Mouse (Mus musculus) myocyte (in vitro differentiated cells): Measurements from ENCODE around the gene Myh2. TPM values are rescaled to one million over a fixed set of nuclear protein-coding genes. Genes with fewer than 3 reads are reported as not detected.

Source experiments
- H3K27me3 ChIP-seq: one replicate; pipeline ENCODE4 v1.6.1; 2011; ENCODE audit not compliant: control insufficient read depth, insufficient read depth, insufficient read length
- H3K36me3 ChIP-seq: one replicate; pipeline ENCODE4 v1.6.1; 2011; ENCODE audit not compliant: control insufficient read depth, insufficient read depth
- H3K4me2 ChIP-seq: one replicate; pipeline ENCODE4 v1.6.1; 2011; ENCODE audit warnings: low read depth, control low read depth
- H3K4me3 ChIP-seq: one replicate; pipeline ENCODE4 v1.5.1; 2011; ENCODE audit warnings: mild to moderate bottlenecking, control low read depth, moderate library complexity
- H3K79me2 ChIP-seq: one replicate; pipeline ENCODE4 v1.6.1; 2011; ENCODE audit not compliant: control insufficient read depth, insufficient read depth
- H3ac ChIP-seq: one replicate; pipeline ENCODE4 v1.6.1; 2011; ENCODE audit not compliant: control insufficient read depth, insufficient read length
- CEBPB ChIP-seq: IDR thresholded peaks from 2 replicates; pipeline ENCODE4 v1.6.1; 2011; ENCODE audit warnings: mild to moderate bottlenecking, moderate library complexity; ENCODE audit not compliant: poor library complexity, insufficient read depth, severe bottlenecking
- E2F4 ChIP-seq: IDR thresholded peaks from one replicate; pipeline ENCODE4 v1.6.1; 2011; ENCODE audit warnings: mild to moderate bottlenecking, control low read depth, moderate library complexity; ENCODE audit not compliant: insufficient read depth
- MAX ChIP-seq: IDR thresholded peaks from one replicate; pipeline ENCODE4 v1.6.1; 2011; ENCODE audit warnings: low read depth, mild to moderate bottlenecking, control low read depth
- MYOD1 ChIP-seq, 3 experiments: IDR thresholded peaks; one replicate each; pipeline ENCODE4 v1.6.1; 2011; ENCODE audit warnings: control low read depth in 2 of 3, low read depth in 2 of 3, mild to moderate bottlenecking in 2 of 3, moderate library complexity in 1 of 3; ENCODE audit not compliant: insufficient read length in 2 of 3, control insufficient read depth in 1 of 3
- MYOG ChIP-seq, 3 experiments: IDR thresholded peaks; one replicate each; pipeline ENCODE4 v1.6.1; 2011; ENCODE audit warnings: control low read depth in 2 of 3, low read depth in 2 of 3, mild to moderate bottlenecking in 2 of 3; ENCODE audit not compliant: insufficient read length in 2 of 3, control insufficient read depth in 1 of 3, insufficient read depth in 1 of 3
- POLR2A ChIP-seq: IDR thresholded peaks from one replicate; pipeline ENCODE4 v1.6.1; 2011; ENCODE audit warnings: low read depth, mild to moderate bottlenecking, control low read depth, moderate library complexity; ENCODE audit not compliant: insufficient read length
- POLR2AphosphoS2 ChIP-seq: IDR thresholded peaks from one replicate; pipeline ENCODE4 v1.6.1; 2011; ENCODE audit warnings: low read depth, control low read depth; ENCODE audit not compliant: insufficient read length
- REST ChIP-seq: IDR thresholded peaks from one replicate; pipeline ENCODE4 v1.6.1; 2011; ENCODE audit warnings: mild to moderate bottlenecking, control low read depth, moderate library complexity; ENCODE audit not compliant: insufficient read depth, insufficient read length
- SRF ChIP-seq: IDR thresholded peaks from one replicate; pipeline ENCODE4 v1.6.1; 2011; ENCODE audit warnings: low read depth; ENCODE audit not compliant: control insufficient read depth, insufficient read length
- TCF12 ChIP-seq: IDR thresholded peaks from one replicate; pipeline ENCODE4 v1.6.1; 2011; ENCODE audit warnings: mild to moderate bottlenecking, control low read depth; ENCODE audit not compliant: poor library complexity, insufficient read depth, severe bottlenecking
- TCF3 ChIP-seq: IDR thresholded peaks from one replicate; pipeline ENCODE4 v1.6.1; 2011; ENCODE audit warnings: low read depth, control low read depth; ENCODE audit not compliant: insufficient read length
- USF1 ChIP-seq: IDR thresholded peaks from one replicate; pipeline ENCODE4 v1.6.1; 2011; ENCODE audit warnings: low read depth, mild to moderate bottlenecking, control low read depth, moderate library complexity
- polyA plus RNA-seq: library from polyadenylated mRNA; unstranded; fragments of >200 nt; fragmentation: generic; extraction: Trizol; gene quantifications from one replicate; pipeline ENCODE4 v1.2.1, GENCODE M21; 2012; ENCODE audit warnings: missing spikeins

The Myh2 gene
- polyA plus RNA-seq, 1 experiment, result 0.54 TPM

- H3K79me2 ChIP-seq, result no peaks in the 10 kb centered on the region
- H3K4me3 ChIP-seq, result no peak overlapping the region
- no peak overlapping the region for H3ac ChIP-seq
- H3K4me2 ChIP-seq, result peak overlapping the region; percentile 24
- TF ChIP-seq POLR2AphosphoS2 (no peak), MYOD1 (IDR thresholded peaks at IDR 0.05; ENCODE audit: control insufficient read depth in 1 of 3, insufficient read length in 2 of 3, low read depth in 2 of 3) (peak in 1 of 3 experiments; percentile 60)
- H3K36me3 ChIP-seq, result no peaks in the 10 kb centered on the region
- no peaks in the 10 kb centered on the region for H3K27me3 ChIP-seq
These were observed 66.0 kb downstream of the Myh2 start for GRCm38 (mm10) chr11:67236799-67237198.

- Histone ChIP-seq H3K79me2 (no peaks in the 10 kb centered on the region), H3K4me2 (peak within 1 kb of the TSS; percentile 24), H3ac (no peak within 1 kb of the TSS), H3K27me3 (no peaks in the 10 kb centered on the region), H3K4me3 (no peak within 1 kb of the TSS), H3K36me3 (no peaks in the 10 kb centered on the region)
- no peak for TF ChIP-seq MYOD1 (IDR thresholded peaks at IDR 0.05; ENCODE audit: control insufficient read depth in 1 of 3, insufficient read length in 2 of 3, low read depth in 2 of 3)
These were observed 66.8 kb downstream of the Myh2 start, which contains the start of gene Myh4 for GRCm38 (mm10) chr11:67237481-67238079. TSS of gene Myh4 (plus strand) at chr11:67238029.

- Histone ChIP-seq H3K27me3 (no peaks in the 10 kb centered on the region), H3K79me2 (no peaks in the 10 kb centered on the region), H3ac (no peak overlapping the region), H3K4me2 (no peak overlapping the region), H3K36me3 (no peaks in the 10 kb centered on the region), H3K4me3 (no peak overlapping the region)
- TF ChIP-seq TCF3 (no peak), POLR2A (no peak), USF1 (no peak), CEBPB (no peak), MYOD1 (IDR thresholded peaks at IDR 0.05; ENCODE audit: control insufficient read depth in 1 of 3, insufficient read length in 2 of 3, low read depth in 2 of 3) (no peak), E2F4 (no peak), SRF (no peak), MAX (no peak), MYOG (IDR thresholded peaks at IDR 0.05; ENCODE audit: control insufficient read depth in 1 of 3, insufficient read depth in 1 of 3, insufficient read length in 2 of 3, low read depth in 2 of 3) (no peak), REST (no peak), POLR2AphosphoS2 (no peak), TCF12 (no peak)
These were observed 70.2 kb downstream of the Myh2 start for GRCm38 (mm10) chr11:67241051-67241450.

Other genes with a start within 250 kb of the Myh2 start
- gene Tmem238l, start 214.4 kb upstream of the Myh2 start, polyA plus RNA-seq, result not detected
- 0.70 TPM for gene Tmem220, start 145.9 kb upstream of the Myh2 start, polyA plus RNA-seq
- gene Adprm, start 118.4 kb upstream of the Myh2 start, polyA plus RNA-seq, result 13.1 TPM
- 14.7 TPM for gene Sco1, start 118.4 kb upstream of the Myh2 start, polyA plus RNA-seq
- gene Myh3, start 92.7 kb upstream of the Myh2 start, polyA plus RNA-seq, result 876 TPM
- 7.4 TPM for gene Myh1, start 29.0 kb downstream of the Myh2 start, polyA plus RNA-seq
- gene Myh4, start 67.0 kb downstream of the Myh2 start, polyA plus RNA-seq, result 15.9 TPM
- gene Myh8, start 106.1 kb downstream of the Myh2 start, polyA plus RNA-seq, result 10.4 TPM
- gene Myh13, start 150.6 kb downstream of the Myh2 start, polyA plus RNA-seq, result 0.22 TPM